Mouse (Mus musculus): ENCODE measurements around the gene Pitpnc1. TPM values are rescaled to one million over a fixed set of nuclear protein-coding genes. Genes with fewer than 3 reads are reported as not detected.

Gene Pitpnc1
- polyA plus RNA-seq, 1 experiment = 0.25 TPM

- Histone ChIP-seq H3K4me3 (ENCODE audit: insufficient read depth, poor library complexity, severe bottlenecking) (no peak overlapping the region), H3ac (ENCODE audit: control insufficient read depth, insufficient read length, low read depth) (no peak overlapping the region), H3K79me2 (ENCODE audit: control insufficient read depth, insufficient read depth) (no peaks in the 10 kb centered on the region), H3K79me3 (ENCODE audit: low read depth) (no peaks in the 10 kb centered on the region), H3K27me3 (ENCODE audit: control insufficient read depth, insufficient read depth, insufficient read length) (no peaks in the 10 kb centered on the region), H3K36me3 (ENCODE audit: control insufficient read depth, insufficient read depth) (no peaks in the 10 kb centered on the region)
- no peak for TF ChIP-seq MAX (IDR thresholded peaks at IDR 0.05)
- TF ChIP-seq USF1 (IDR thresholded peaks at IDR 0.05; ENCODE audit: low read depth) = no peak
- TF ChIP-seq MYOG (IDR thresholded peaks at IDR 0.05; ENCODE audit: control insufficient read depth, extremely low read depth, insufficient read length) = no peak
- no peak for TF ChIP-seq FOSL1 (IDR thresholded peaks at IDR 0.05; ENCODE audit: insufficient read depth, low read length, poor library complexity, severe bottlenecking)
These were observed 46.3 kb downstream of the Pitpnc1 start for GRCm38 (mm10) chr11:107424176-107424575.

DNA sequence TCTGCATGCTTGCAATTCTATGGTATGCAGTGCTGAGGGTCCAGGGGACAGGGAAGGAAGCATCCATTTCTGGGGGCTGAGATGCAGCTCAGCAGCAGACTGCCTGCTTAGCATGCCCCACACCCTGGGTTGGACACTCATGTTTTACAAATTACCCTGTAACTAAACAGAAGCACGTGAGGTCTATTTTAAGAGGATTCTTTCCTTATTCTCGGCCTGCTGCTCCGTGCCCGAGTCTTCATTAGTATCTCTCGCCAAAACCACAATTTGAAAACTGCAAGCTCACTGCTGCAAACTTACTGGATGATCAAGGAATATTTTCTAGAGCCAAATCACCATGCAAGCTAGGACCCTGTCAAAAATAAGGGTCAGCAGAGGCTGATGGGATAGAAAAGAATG is 48.1 kb downstream of the Pitpnc1 start:
- H3K36me3 ChIP-seq (ENCODE audit: control insufficient read depth, insufficient read depth) = no peaks in the 10 kb centered on the region
- no peak overlapping the region for H3K4me3 ChIP-seq (ENCODE audit: insufficient read depth, poor library complexity, severe bottlenecking)
- no peaks in the 10 kb centered on the region for H3K79me2 ChIP-seq (ENCODE audit: control insufficient read depth, insufficient read depth)
- H3K79me3 ChIP-seq (ENCODE audit: low read depth) = no peaks in the 10 kb centered on the region
- no peak overlapping the region for H3ac ChIP-seq (ENCODE audit: control insufficient read depth, insufficient read length, low read depth)
- no peak for TF ChIP-seq CTCF (IDR thresholded peaks at IDR 0.05; ENCODE audit: control insufficient read depth, insufficient read depth, insufficient read length)
- TF ChIP-seq FOSL1 (IDR thresholded peaks at IDR 0.05; ENCODE audit: insufficient read depth, low read length, poor library complexity, severe bottlenecking) = no peak
- H3K27me3 ChIP-seq (ENCODE audit: control insufficient read depth, insufficient read depth, insufficient read length) = no peaks in the 10 kb centered on the region

GRCm38 (mm10) chr11:107421751-107422355 is 48.6 kb downstream of the Pitpnc1 start:
- Histone ChIP-seq H3K79me3 (ENCODE audit: low read depth) (no peaks in the 10 kb centered on the region), H3K36me3 (ENCODE audit: control insufficient read depth, insufficient read depth) (no peaks in the 10 kb centered on the region), H3K79me2 (ENCODE audit: control insufficient read depth, insufficient read depth) (no peaks in the 10 kb centered on the region), H3ac (ENCODE audit: control insufficient read depth, insufficient read length, low read depth) (no peak overlapping the region), H3K4me3 (ENCODE audit: insufficient read depth, poor library complexity, severe bottlenecking) (no peak overlapping the region), H3K27me3 (ENCODE audit: control insufficient read depth, insufficient read depth, insufficient read length) (no peaks in the 10 kb centered on the region)
- TF ChIP-seq USF1 (IDR thresholded peaks at IDR 0.05; ENCODE audit: low read depth) = no peak
- TF ChIP-seq MAX (IDR thresholded peaks at IDR 0.05) = no peak
- TF ChIP-seq MYOD1 (IDR thresholded peaks at IDR 0.05; ENCODE audit: control insufficient read depth, insufficient read length, low read depth) = no peak
- no peak for TF ChIP-seq CEBPB (IDR thresholded peaks at IDR 0.05; ENCODE audit: low read depth)
- no peak for TF ChIP-seq FOSL1 (IDR thresholded peaks at IDR 0.05; ENCODE audit: insufficient read depth, low read length, poor library complexity, severe bottlenecking)
- TF ChIP-seq CTCF (IDR thresholded peaks at IDR 0.05; ENCODE audit: control insufficient read depth, insufficient read depth, insufficient read length) = no peak
- TF ChIP-seq MYOG (IDR thresholded peaks at IDR 0.05; ENCODE audit: control insufficient read depth, extremely low read depth, insufficient read length) = no peak

DNA sequence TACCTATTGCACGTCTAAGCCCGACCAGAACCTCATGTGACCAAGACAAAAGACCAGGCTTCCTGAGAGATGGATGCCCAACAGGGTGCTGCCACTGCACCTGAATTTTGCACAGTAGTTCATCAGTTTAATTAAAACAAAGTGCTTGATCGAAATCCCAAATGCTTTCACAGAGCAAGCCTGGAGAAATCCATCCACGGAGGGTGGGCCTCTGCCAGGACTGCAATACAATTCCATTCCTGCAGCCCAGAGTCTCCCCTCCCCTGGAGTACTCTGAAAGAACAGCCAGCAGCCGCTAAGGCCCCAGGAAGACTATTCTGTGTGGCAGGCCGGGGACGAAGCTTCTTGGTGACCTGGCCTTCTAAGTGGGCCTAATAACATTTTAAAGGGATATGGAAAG is 50.6 kb downstream of the Pitpnc1 start:
- Histone ChIP-seq H3K27me3 (ENCODE audit: control insufficient read depth, insufficient read depth, insufficient read length) (peaks cover under 1% of the 10 kb centered on the region), H3K79me2 (ENCODE audit: control insufficient read depth, insufficient read depth) (no peaks in the 10 kb centered on the region), H3ac (ENCODE audit: control insufficient read depth, insufficient read length, low read depth) (no peak overlapping the region), H3K36me3 (ENCODE audit: control insufficient read depth, insufficient read depth) (no peaks in the 10 kb centered on the region), H3K4me3 (ENCODE audit: insufficient read depth, poor library complexity, severe bottlenecking) (no peak overlapping the region), H3K79me3 (ENCODE audit: low read depth) (no peaks in the 10 kb centered on the region)
- no peak for TF ChIP-seq MYOD1 (IDR thresholded peaks at IDR 0.05; ENCODE audit: control insufficient read depth, insufficient read length, low read depth)
- TF ChIP-seq FOSL1 (IDR thresholded peaks at IDR 0.05; ENCODE audit: insufficient read depth, low read length, poor library complexity, severe bottlenecking) = no peak
- TF ChIP-seq CTCF (IDR thresholded peaks at IDR 0.05; ENCODE audit: control insufficient read depth, insufficient read depth, insufficient read length) = no peak
- TF ChIP-seq MAX (IDR thresholded peaks at IDR 0.05) = no peak
- no peak for TF ChIP-seq MYOG (IDR thresholded peaks at IDR 0.05; ENCODE audit: control insufficient read depth, extremely low read depth, insufficient read length)
- no peak for TF ChIP-seq CEBPB (IDR thresholded peaks at IDR 0.05; ENCODE audit: low read depth)
- no peak for TF ChIP-seq USF1 (IDR thresholded peaks at IDR 0.05; ENCODE audit: low read depth)

GRCm38 (mm10) chr11:107417041-107417583 is 53.4 kb downstream of the Pitpnc1 start:
- no peak overlapping the region for H3K4me3 ChIP-seq (ENCODE audit: insufficient read depth, poor library complexity, severe bottlenecking)
- no peaks in the 10 kb centered on the region for H3K79me3 ChIP-seq (ENCODE audit: low read depth)
- no peaks in the 10 kb centered on the region for H3K79me2 ChIP-seq (ENCODE audit: control insufficient read depth, insufficient read depth)
- H3K27me3 ChIP-seq (ENCODE audit: control insufficient read depth, insufficient read depth, insufficient read length) = peaks cover 7% of the 10 kb centered on the region
- H3ac ChIP-seq (ENCODE audit: control insufficient read depth, insufficient read length, low read depth) = no peak overlapping the region
- TF ChIP-seq MAX (IDR thresholded peaks at IDR 0.05) (no peak), CEBPB (IDR thresholded peaks at IDR 0.05; ENCODE audit: low read depth) (no peak), CTCF (IDR thresholded peaks at IDR 0.05; ENCODE audit: control insufficient read depth, insufficient read depth, insufficient read length) (no peak), MYOD1 (IDR thresholded peaks at IDR 0.05; ENCODE audit: control insufficient read depth, insufficient read length, low read depth) (no peak), MYOG (IDR thresholded peaks at IDR 0.05; ENCODE audit: control insufficient read depth, extremely low read depth, insufficient read length) (no peak), FOSL1 (IDR thresholded peaks at IDR 0.05; ENCODE audit: insufficient read depth, low read length, poor library complexity, severe bottlenecking) (no peak), USF1 (IDR thresholded peaks at IDR 0.05; ENCODE audit: low read depth) (no peak)
- H3K36me3 ChIP-seq (ENCODE audit: control insufficient read depth, insufficient read depth) = no peaks in the 10 kb centered on the region

DNA sequence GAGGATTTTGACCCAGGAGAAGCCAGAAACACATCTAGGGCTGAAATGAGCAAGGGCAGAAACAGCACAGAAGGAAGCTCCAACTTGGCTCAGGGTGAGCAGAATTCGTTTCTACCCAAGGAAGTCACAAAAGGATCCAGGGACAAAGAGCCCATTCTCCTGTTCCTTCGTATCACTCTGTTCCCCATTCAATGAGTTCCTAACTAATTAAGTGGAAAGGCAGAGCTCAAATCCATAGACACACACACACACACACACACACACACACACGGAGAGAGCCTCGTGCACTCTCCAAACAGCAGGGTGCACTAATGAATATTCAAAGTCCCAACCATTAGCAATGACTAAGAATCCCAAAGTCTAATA is 54.0 kb downstream of the Pitpnc1 start:
- H3K36me3 ChIP-seq (ENCODE audit: control insufficient read depth, insufficient read depth) = no peaks in the 10 kb centered on the region
- H3ac ChIP-seq (ENCODE audit: control insufficient read depth, insufficient read length, low read depth) = no peak overlapping the region
- peaks cover 9% of the 10 kb centered on the region for H3K27me3 ChIP-seq (ENCODE audit: control insufficient read depth, insufficient read depth, insufficient read length)
- no peak for TF ChIP-seq USF1 (IDR thresholded peaks at IDR 0.05; ENCODE audit: low read depth)
- H3K79me3 ChIP-seq (ENCODE audit: low read depth) = no peaks in the 10 kb centered on the region
- no peaks in the 10 kb centered on the region for H3K79me2 ChIP-seq (ENCODE audit: control insufficient read depth, insufficient read depth)
- no peak overlapping the region for H3K4me3 ChIP-seq (ENCODE audit: insufficient read depth, poor library complexity, severe bottlenecking)

All from C2C12 (cell line).